Mouse (Mus musculus): Measurements from ENCODE around the gene Fancc. TPM values are rescaled to one million over a fixed set of nuclear protein-coding genes. Genes with fewer than 3 reads are reported as not detected.

Gene Fancc
- total and polyA plus RNA-seq, 2 experiments from 2014 or later: 9.2 to 12.1 TPM

DNA sequence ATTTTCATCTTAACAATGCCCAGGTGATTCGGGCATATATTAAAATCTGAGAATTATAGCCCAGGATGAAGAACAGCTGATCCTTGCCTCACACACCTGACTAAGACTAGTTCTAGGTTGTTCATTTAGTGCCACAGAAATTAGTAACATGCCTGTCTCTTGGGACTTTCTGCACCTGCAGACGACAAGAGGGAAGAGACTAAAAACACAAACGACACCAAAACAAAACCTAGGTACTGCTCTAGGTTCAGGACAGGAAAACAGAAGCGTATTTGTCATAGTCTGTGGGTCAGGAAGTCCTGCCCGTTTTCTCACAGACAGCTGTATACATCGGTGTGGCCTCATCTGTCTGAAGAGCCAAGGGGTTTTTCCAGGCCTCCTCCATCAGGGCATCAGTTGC lies 51.7 kb downstream of the Fancc start:
- no peaks in the 10 kb centered on the region for H3K9me3 ChIP-seq (ENCODE audit: low read length)
- no peak for ATAC-seq (ENCODE audit: low FRiP score)
- H3K9ac ChIP-seq (replicated peaks; ENCODE audit: low read length, poor library complexity, severe bottlenecking): no peak overlapping the region
- H3K27ac ChIP-seq (ENCODE audit: low read depth, low read length): no peak overlapping the region
- H3K4me2 ChIP-seq (ENCODE audit: low read depth, low read length, poor library complexity, severe bottlenecking): no peak overlapping the region
- no peaks in the 10 kb centered on the region for H3K27me3 ChIP-seq (ENCODE audit: insufficient read depth, low read length)
- no peaks in the 10 kb centered on the region for H3K36me3 ChIP-seq (ENCODE audit: insufficient read depth, low read length)
- no peaks in the 10 kb centered on the region for H3K4me1 ChIP-seq (ENCODE audit: insufficient read depth, low read length)
- WGBS: 80% methylated on average over 6 of the region's 6 CpGs
- H3K4me3 ChIP-seq (ENCODE audit: low read depth, low read length): no peak overlapping the region
- DNase-seq (ENCODE audit: low spot score): no peak
- no peak for TF ChIP-seq CTCF (IDR thresholded peaks at IDR 0.05)

- no peak for DNase-seq (ENCODE audit: low spot score)
- no peaks in the 10 kb centered on the region for H3K36me3 ChIP-seq (ENCODE audit: insufficient read depth, low read length)
- H3K27me3 ChIP-seq (ENCODE audit: insufficient read depth, low read length): no peaks in the 10 kb centered on the region
- H3K9me3 ChIP-seq (ENCODE audit: low read length): no peaks in the 10 kb centered on the region
- no peak for ATAC-seq (ENCODE audit: low FRiP score)
- peak; percentile 58 for TF ChIP-seq CTCF (IDR thresholded peaks at IDR 0.05)
- H3K4me3 ChIP-seq (ENCODE audit: low read depth, low read length): no peak overlapping the region
- no peak overlapping the region for H3K4me2 ChIP-seq (ENCODE audit: low read depth, low read length, poor library complexity, severe bottlenecking)
- no peak overlapping the region for H3K27ac ChIP-seq (ENCODE audit: low read depth, low read length)
- H3K9ac ChIP-seq (replicated peaks; ENCODE audit: low read length, poor library complexity, severe bottlenecking): no peak overlapping the region
- H3K4me1 ChIP-seq (ENCODE audit: insufficient read depth, low read length): no peaks in the 10 kb centered on the region
- WGBS: 89% methylated on average over 3 of the region's 3 CpGs
Measured at GRCm38 (mm10) chr13:63432759-63433158, 64.3 kb downstream of the Fancc start.

DNA sequence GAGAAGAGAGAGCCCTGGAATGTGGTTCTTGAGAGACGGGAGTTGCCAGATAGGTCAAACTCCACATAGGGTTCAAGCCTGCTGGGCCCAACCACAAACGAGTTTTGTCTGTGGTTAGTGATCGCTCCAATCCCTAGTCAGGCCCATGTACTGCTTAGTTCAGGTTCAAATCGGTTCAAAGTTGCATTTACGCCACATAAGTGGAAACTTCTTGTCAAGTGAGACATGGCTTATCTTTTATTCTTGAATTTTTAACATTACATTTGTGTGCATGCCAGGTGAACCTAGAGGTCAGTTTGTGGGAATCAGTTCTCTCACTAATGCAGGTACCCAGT lies 65.3 kb downstream of the Fancc start:
- Histone ChIP-seq H3K27ac (ENCODE audit: low read depth, low read length) (peak overlapping the region; percentile 88), H3K4me3 (ENCODE audit: low read depth, low read length) (peak overlapping the region; percentile 53), H3K36me3 (ENCODE audit: insufficient read depth, low read length) (no peaks in the 10 kb centered on the region), H3K4me2 (ENCODE audit: low read depth, low read length, poor library complexity, severe bottlenecking) (peak overlapping the region; percentile 61), H3K4me1 (ENCODE audit: insufficient read depth, low read length) (no peaks in the 10 kb centered on the region), H3K9me3 (ENCODE audit: low read length) (no peaks in the 10 kb centered on the region), H3K9ac (replicated peaks; ENCODE audit: low read length, poor library complexity, severe bottlenecking) (peak overlapping the region; percentile 70), H3K27me3 (ENCODE audit: insufficient read depth, low read length) (no peaks in the 10 kb centered on the region)
- no peak for DNase-seq (ENCODE audit: low spot score)
- peak; percentile 55; the same call in 1 of the 2 replicates for ATAC-seq (ENCODE audit: low FRiP score)
- TF ChIP-seq CTCF (IDR thresholded peaks at IDR 0.05): no peak
- WGBS: 14% methylated on average over 5 of the region's 5 CpGs

DNA sequence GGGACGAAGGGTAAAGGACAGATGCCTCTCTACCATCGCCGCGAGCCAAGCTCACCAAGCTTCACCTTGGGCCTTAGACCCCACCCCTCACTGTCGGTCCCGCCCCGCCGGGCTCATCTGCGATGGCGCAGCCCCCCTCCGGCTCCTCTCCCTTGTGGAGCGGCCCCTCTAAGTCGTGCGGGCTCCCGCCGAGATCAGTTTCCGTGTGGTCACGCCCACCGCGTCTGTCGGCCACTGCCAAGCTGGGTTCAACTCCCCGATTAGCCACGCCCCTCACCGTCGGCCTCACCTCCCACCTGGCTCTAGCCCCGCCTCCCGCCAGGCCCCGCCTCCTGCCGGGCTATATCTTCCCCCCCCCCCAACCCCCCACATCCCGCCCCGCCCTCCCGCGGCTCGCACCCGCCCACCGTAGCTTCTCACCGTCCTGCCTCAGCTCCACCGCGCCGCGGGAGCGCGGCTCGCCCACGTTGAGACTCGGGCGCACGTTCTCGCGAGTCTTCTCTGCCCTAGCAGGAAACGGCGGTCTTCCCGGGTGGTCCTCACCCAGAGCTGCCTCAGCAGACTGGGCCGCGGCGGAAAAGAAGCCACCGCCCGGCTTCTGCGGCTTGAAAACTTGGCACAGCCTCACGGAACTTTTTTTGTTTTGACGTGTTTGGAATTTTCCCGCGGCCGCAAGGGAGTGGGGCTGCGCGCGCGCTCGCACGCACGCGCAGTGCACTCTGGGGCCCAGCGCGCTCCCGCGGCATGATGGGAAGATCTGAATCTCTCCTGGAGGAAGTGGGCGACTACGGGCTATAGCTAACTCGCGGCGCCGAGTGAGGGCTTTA lies 65.8 kb downstream of the Fancc start:
- Histone ChIP-seq H3K9ac (replicated peaks; ENCODE audit: low read length, poor library complexity, severe bottlenecking) (peak overlapping the region; percentile 70), H3K4me1 (ENCODE audit: insufficient read depth, low read length) (no peaks in the 10 kb centered on the region), H3K4me3 (ENCODE audit: low read depth, low read length) (peak overlapping the region; percentile 53), H3K27me3 (ENCODE audit: insufficient read depth, low read length) (no peaks in the 10 kb centered on the region), H3K4me2 (ENCODE audit: low read depth, low read length, poor library complexity, severe bottlenecking) (peak overlapping the region; percentile 61), H3K27ac (ENCODE audit: low read depth, low read length) (peak overlapping the region; percentile 88), H3K36me3 (ENCODE audit: insufficient read depth, low read length) (no peaks in the 10 kb centered on the region), H3K9me3 (ENCODE audit: low read length) (no peaks in the 10 kb centered on the region)
- DNase-seq (ENCODE audit: low spot score) (peak; percentile 95), ATAC-seq (ENCODE audit: low FRiP score) (peak; percentile 95)
- WGBS: under 1% methylated on average over 70 of the region's 82 CpGs
- TF ChIP-seq CTCF (IDR thresholded peaks at IDR 0.05): no peak

GRCm38 (mm10) chr13:63430681-63431029 lies 66.4 kb downstream of the Fancc start:
- Histone ChIP-seq H3K27ac (ENCODE audit: low read depth, low read length) (peak overlapping the region; percentile 88), H3K36me3 (ENCODE audit: insufficient read depth, low read length) (no peaks in the 10 kb centered on the region), H3K9me3 (ENCODE audit: low read length) (no peaks in the 10 kb centered on the region), H3K4me2 (ENCODE audit: low read depth, low read length, poor library complexity, severe bottlenecking) (peak overlapping the region; percentile 61), H3K27me3 (ENCODE audit: insufficient read depth, low read length) (no peaks in the 10 kb centered on the region), H3K4me3 (ENCODE audit: low read depth, low read length) (peak overlapping the region; percentile 53), H3K9ac (replicated peaks; ENCODE audit: low read length, poor library complexity, severe bottlenecking) (peak overlapping the region; percentile 70), H3K4me1 (ENCODE audit: insufficient read depth, low read length) (no peaks in the 10 kb centered on the region)
- 0% methylated on average over 4 of the region's 4 CpGs for WGBS
- peak; percentile 64 for DNase-seq (ENCODE audit: low spot score)
- no peak for TF ChIP-seq CTCF (IDR thresholded peaks at IDR 0.05)
- peak; percentile 70 for ATAC-seq (ENCODE audit: low FRiP score)

GRCm38 (mm10) chr13:63430206-63430605 lies 66.9 kb downstream of the Fancc start:
- no peak for ATAC-seq (ENCODE audit: low FRiP score)
- TF ChIP-seq CTCF (IDR thresholded peaks at IDR 0.05): no peak
- DNase-seq (ENCODE audit: low spot score): no peak
- no peaks in the 10 kb centered on the region for H3K4me1 ChIP-seq (ENCODE audit: insufficient read depth, low read length)
- no peaks in the 10 kb centered on the region for H3K27me3 ChIP-seq (ENCODE audit: insufficient read depth, low read length)
- peak overlapping the region; percentile 61 for H3K4me2 ChIP-seq (ENCODE audit: low read depth, low read length, poor library complexity, severe bottlenecking)
- H3K36me3 ChIP-seq (ENCODE audit: insufficient read depth, low read length): no peaks in the 10 kb centered on the region
- H3K9ac ChIP-seq (replicated peaks; ENCODE audit: low read length, poor library complexity, severe bottlenecking): peak overlapping the region; percentile 70
- WGBS: 81% methylated on average over 8 of the region's 9 CpGs
- no peaks in the 10 kb centered on the region for H3K9me3 ChIP-seq (ENCODE audit: low read length)
- H3K4me3 ChIP-seq (ENCODE audit: low read depth, low read length): peak overlapping the region; percentile 53
- H3K27ac ChIP-seq (ENCODE audit: low read depth, low read length): peak overlapping the region; percentile 88

Data from midbrain, postnatal 0 days (tissue).